Mouse (Mus musculus): ENCODE data around the gene Noc2l.

Gene Noc2l

GRCm38 (mm10) chr4:156216196-156216595, 19.6 kb upstream of the Noc2l start:
- no peak for DNase-seq (ENCODE audit: low spot score)

GRCm38 (mm10) chr4:156217022-156217669, 18.7 kb upstream of the Noc2l start:
- no peak for DNase-seq (ENCODE audit: low spot score)

GRCm38 (mm10) chr4:156217838-156218237, 18.0 kb upstream of the Noc2l start:
- DNase-seq (ENCODE audit: low spot score): no peak

- DNase-seq (ENCODE audit: low spot score): no peak
Observed at GRCm38 (mm10) chr4:156219936-156220335, 15.9 kb upstream of the Noc2l start.

GRCm38 (mm10) chr4:156224276-156224675, 11.5 kb upstream of the Noc2l start:
- no peak for DNase-seq (ENCODE audit: low spot score)

GRCm38 (mm10) chr4:156227752-156228392, 7.9 kb upstream of the Noc2l start:
- no peak for DNase-seq (ENCODE audit: low spot score)

GRCm38 (mm10) chr4:156228393-156229024, 7.3 kb upstream of the Noc2l start:
- DNase-seq (ENCODE audit: low spot score): no peak

- no peak for DNase-seq (ENCODE audit: low spot score)
Observed at GRCm38 (mm10) chr4:156234021-156234501, 1.7 kb upstream of the Noc2l start.

GRCm38 (mm10) chr4:156234701-156235213, 1.1 kb upstream of the Noc2l start, which contains the start of gene Plekhn1:
Plekhn1 (minus strand) TSS chr4:156234857.
- DNase-seq (ENCODE audit: low spot score): peak; percentile 84

GRCm38 (mm10) chr4:156235360-156235770, 445 bp upstream of the Noc2l start:
- DNase-seq (ENCODE audit: low spot score): no peak

GRCm38 (mm10) chr4:156236651-156237447, 1.0 kb downstream of the Noc2l start:
- DNase-seq (ENCODE audit: low spot score): no peak

- DNase-seq (ENCODE audit: low spot score): no peak
Observed at GRCm38 (mm10) chr4:156249567-156249966, 13.8 kb downstream of the Noc2l start.

- DNase-seq (ENCODE audit: low spot score): no peak
Observed at GRCm38 (mm10) chr4:156251081-156251480, 15.3 kb downstream of the Noc2l start.

- DNase-seq (ENCODE audit: low spot score): no peak
Observed at GRCm38 (mm10) chr4:156252140-156252539, 16.3 kb downstream of the Noc2l start.

GRCm38 (mm10) chr4:156252619-156253018, 16.8 kb downstream of the Noc2l start:
- DNase-seq (ENCODE audit: low spot score): no peak

GRCm38 (mm10) chr4:156253043-156253442, 17.2 kb downstream of the Noc2l start:
- no peak for DNase-seq (ENCODE audit: low spot score)

- no peak for DNase-seq (ENCODE audit: low spot score)
Observed at GRCm38 (mm10) chr4:156254361-156255077, 18.7 kb downstream of the Noc2l start.

GRCm38 (mm10) chr4:156255078-156255839, 19.4 kb downstream of the Noc2l start, which contains the start of gene Samd11:
Samd11 (minus strand) TSS chr4:156255657.
- DNase-seq (ENCODE audit: low spot score): no peak
